Mouse (Mus musculus) hindbrain, embryonic 14.5 days (tissue): ENCODE data around the gene Olfr1465. TPM values are rescaled to one million over a fixed set of nuclear protein-coding genes. Genes with fewer than 3 reads are reported as not detected.

ENCODE experiments used
- ATAC-seq: fragments of 200-750 bp; cut with Nextera tagmentation; 2 replicates; pipeline ENCODE4 v1.8.0; 2017; ENCODE audit warnings: moderate number of reproducible peaks, mild to moderate bottlenecking, moderate TSS enrichment, moderate library complexity; ENCODE audit not compliant: low FRiP score
- DNase-seq: peaks from one replicate; pipeline ENCODE4 v3.0.0-alpha.2; 2015; ENCODE audit warnings: low spot score
- H3K27ac ChIP-seq: fragments of 300-500 bp; sonication (generic); 2 replicates; pipeline ENCODE4 v1.5.1; 2014; ENCODE audit warnings: mild to moderate bottlenecking, moderate library complexity
- H3K27me3 ChIP-seq: fragments of 300-500 bp; sonication (generic); 2 replicates; pipeline ENCODE4 v1.6.1; 2014; ENCODE audit warnings: mild to moderate bottlenecking, low read length, mixed read lengths; ENCODE audit not compliant: control insufficient read depth, insufficient read depth
- H3K36me3 ChIP-seq: fragments of 300-500 bp; sonication (generic); replicated peaks from 2 replicates; pipeline ENCODE4 v1.6.1; 2014; ENCODE audit not compliant: control insufficient read depth, insufficient read depth
- H3K4me1 ChIP-seq: fragments of 300-500 bp; sonication (generic); replicated peaks from 2 replicates; pipeline ENCODE4 v1.6.1; 2014; ENCODE audit warnings: antibody characterized with exemption, low read length, mixed read lengths; ENCODE audit not compliant: control insufficient read depth, insufficient read depth
- H3K4me2 ChIP-seq: fragments of 300-500 bp; sonication (generic); replicated peaks from 2 replicates; pipeline ENCODE4 v1.6.1; 2014; ENCODE audit warnings: mild to moderate bottlenecking, moderate library complexity
- H3K4me3 ChIP-seq: fragments of 300-500 bp; sonication (generic); replicated peaks from 2 replicates; pipeline ENCODE4 v1.5.1; 2014; ENCODE audit warnings: mild to moderate bottlenecking, low read length
- H3K9ac ChIP-seq: fragments of 300-500 bp; sonication (generic); 2 replicates; pipeline ENCODE4 v1.6.1; 2014
- H3K9me3 ChIP-seq: fragments of 300-500 bp; sonication (generic); 2 replicates; pipeline ENCODE4 v1.6.1; 2016; ENCODE audit warnings: low read length; ENCODE audit not compliant: control insufficient read depth
- WGBS: fragments of 180-500 bp; shearing (Covaris S2); extraction: QIAGEN DNeasy Blood & Tissue Kit; methylation state at CpG from one replicate; pipeline ENCODE4 v1.1.7; 2014; 5-methylcytosine and 5-hydroxymethylcytosine counted together
- polyA plus RNA-seq: library from polyadenylated mRNA; unstranded; fragments of >200 nt; fragmentation: Nextera tagmentation; extraction: Ambion mirVana; gene quantifications from 2 replicates; pipeline ENCODE4 v1.2.1, GENCODE M21; 2014

Gene Olfr1465
- not detected in 2 replicates for polyA plus RNA-seq

DNA sequence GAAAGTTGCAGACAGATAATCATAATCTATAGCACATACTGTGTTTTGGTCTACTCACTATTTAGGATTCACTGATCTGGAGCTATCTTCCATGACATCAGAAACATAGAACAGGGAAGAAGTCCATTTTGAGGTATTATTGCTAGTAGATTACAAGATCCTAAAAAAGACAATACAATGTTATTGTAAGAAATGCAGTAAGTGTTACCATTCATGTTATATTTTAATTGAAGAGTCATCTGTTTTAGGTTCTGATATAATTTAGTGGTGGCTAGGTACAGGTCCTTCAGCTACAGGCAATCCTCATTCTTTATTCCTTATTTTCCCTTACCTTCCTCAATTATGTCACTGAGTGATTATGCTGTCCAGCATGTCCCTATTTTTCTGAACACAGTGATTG lies at the start of gene Olfr1465:
Gene Olfr1465 (minus strand): TSS at position 101 of the 400 bp plus-strand sequence.
- H3K36me3 ChIP-seq, result no peaks in the 10 kb centered on the region
- no peaks in the 10 kb centered on the region for H3K4me1 ChIP-seq
- ATAC-seq (no peak), DNase-seq (no peak)
- no peaks in the 10 kb centered on the region for H3K27me3 ChIP-seq
- no peak within 1 kb of the TSS for H3K27ac ChIP-seq
- no peak within 1 kb of the TSS for H3K4me3 ChIP-seq
- H3K9me3 ChIP-seq, result peaks cover 6% of the 10 kb centered on the region
- H3K9ac ChIP-seq, result no peak within 1 kb of the TSS
- H3K4me2 ChIP-seq, result no peak within 1 kb of the TSS

DNA sequence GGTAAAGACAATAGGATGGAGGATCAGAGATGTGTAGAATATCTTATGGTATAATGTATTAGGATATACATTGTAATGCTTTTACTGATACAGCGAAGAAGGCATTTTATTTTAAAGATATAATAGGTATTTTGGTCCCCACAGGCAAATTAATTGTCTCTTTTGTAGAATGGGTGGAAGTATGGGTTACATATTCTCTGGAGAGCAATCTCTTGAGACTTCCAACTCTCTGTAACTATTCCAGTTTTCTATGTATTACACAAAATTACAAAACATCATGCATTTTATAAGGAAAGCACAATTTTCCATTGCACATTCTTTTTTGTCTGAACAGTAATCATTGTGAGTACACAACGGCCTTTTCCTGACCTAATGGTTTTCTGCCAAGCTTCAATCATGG lies 46.6 kb upstream of the Olfr1465 start, which contains the start of gene Olfr1467:
Gene Olfr1467 (plus strand): TSS at position 301 of the 400 bp plus-strand sequence.
- whole genome bisulfite sequencing, result 65% methylated on average over 2 of the region's 2 CpGs
- H3K4me3 ChIP-seq, result no peak within 1 kb of the TSS

DNA sequence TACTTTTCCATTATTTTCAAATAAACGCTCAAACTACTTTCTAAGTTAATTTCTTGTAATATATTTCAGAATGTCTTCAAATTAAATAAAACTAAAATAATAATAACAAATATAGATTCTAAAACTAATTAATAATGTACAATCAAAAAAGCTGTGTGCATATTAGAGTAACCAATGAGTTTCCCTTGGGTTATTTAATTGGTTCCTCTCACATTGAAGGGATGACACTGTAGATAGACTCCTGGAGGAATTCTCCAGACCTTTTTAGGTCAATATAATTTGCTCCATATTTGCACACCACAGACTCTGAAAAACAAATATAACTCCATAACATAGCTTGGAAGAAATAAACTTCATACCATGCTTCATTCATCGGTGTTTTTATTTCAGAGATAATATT lies 23.2 kb upstream of the Olfr1465 start, which contains the start of gene Olfr1466:
Gene Olfr1466 (plus strand): TSS at position 301 of the 400 bp plus-strand sequence.
- H3K27me3 ChIP-seq, result no peaks in the 10 kb centered on the region
- H3K4me1 ChIP-seq, result no peaks in the 10 kb centered on the region
- DNase-seq (no peak), ATAC-seq (no peak)
- H3K27ac ChIP-seq, result no peak within 1 kb of the TSS
- H3K4me3 ChIP-seq, result no peak within 1 kb of the TSS
- whole genome bisulfite sequencing, result 91% methylated on average over 2 of the region's 2 CpGs
- no peak within 1 kb of the TSS for H3K9ac ChIP-seq
- H3K36me3 ChIP-seq, result no peaks in the 10 kb centered on the region
- no peak within 1 kb of the TSS for H3K4me2 ChIP-seq
- peaks cover 20% of the 10 kb centered on the region; the same call in 1 of the 2 replicates for H3K9me3 ChIP-seq

More for the DNA sequence above, 46.6 kb upstream of the Olfr1465 start, which contains the start of gene Olfr1467:
- Histone ChIP-seq H3K9me3 (peaks cover 24% of the 10 kb centered on the region), H3K9ac (no peak within 1 kb of the TSS), H3K4me2 (no peak within 1 kb of the TSS), H3K4me1 (no peaks in the 10 kb centered on the region), H3K27ac (no peak within 1 kb of the TSS), H3K27me3 (no peaks in the 10 kb centered on the region), H3K36me3 (no peaks in the 10 kb centered on the region)
- DNase-seq (no peak), ATAC-seq (no peak)

Other genes with a start within 250 kb of the Olfr1465 start
- not detected in 2 replicates for gene Olfr1457, start 217.7 kb downstream of the Olfr1465 start, polyA plus RNA-seq
- gene Olfr1458, start 208.8 kb downstream of the Olfr1465 start, polyA plus RNA-seq, result not detected in 2 replicates
- gene Olfr1459, start 166.0 kb downstream of the Olfr1465 start, polyA plus RNA-seq, result not detected in 2 replicates
- not detected in 2 replicates for gene Olfr1461, start 152.5 kb downstream of the Olfr1465 start, polyA plus RNA-seq
- not detected in 2 replicates for gene Olfr1462, start 129.8 kb downstream of the Olfr1465 start, polyA plus RNA-seq
- gene Olfr1463, start 84.2 kb downstream of the Olfr1465 start, polyA plus RNA-seq, result not detected in 2 replicates
- not detected in 2 replicates for gene Olfr1466, start 23.3 kb upstream of the Olfr1465 start, polyA plus RNA-seq
- not detected in 2 replicates for gene Olfr1467, start 46.7 kb upstream of the Olfr1465 start, polyA plus RNA-seq
- gene Olfr1469, start 92.3 kb upstream of the Olfr1465 start, polyA plus RNA-seq, result not detected in 2 replicates
- gene Olfr1471, start 127.9 kb upstream of the Olfr1465 start, polyA plus RNA-seq, result not detected in 2 replicates
- gene Olfr1472, start 140.5 kb upstream of the Olfr1465 start, polyA plus RNA-seq, result not detected in 2 replicates
- gene Olfr1474, start 154.0 kb upstream of the Olfr1465 start, polyA plus RNA-seq, result not detected in 2 replicates
- not detected in 2 replicates for gene Olfr1475, start 164.7 kb upstream of the Olfr1465 start, polyA plus RNA-seq
- gene Olfr1477, start 185.0 kb upstream of the Olfr1465 start, polyA plus RNA-seq, result not detected in 2 replicates
- not detected in 2 replicates for gene Olfr1480, start 212.4 kb upstream of the Olfr1465 start, polyA plus RNA-seq